Mouse (Mus musculus): ENCODE data around the gene Cnst.

Cnst gene

GRCm38 (mm10) chr1:179592143-179592542 is 46.0 kb downstream of the Cnst start:
- no peak for DNase-seq (ENCODE audit: low spot score in 2 of 2)

DNA sequence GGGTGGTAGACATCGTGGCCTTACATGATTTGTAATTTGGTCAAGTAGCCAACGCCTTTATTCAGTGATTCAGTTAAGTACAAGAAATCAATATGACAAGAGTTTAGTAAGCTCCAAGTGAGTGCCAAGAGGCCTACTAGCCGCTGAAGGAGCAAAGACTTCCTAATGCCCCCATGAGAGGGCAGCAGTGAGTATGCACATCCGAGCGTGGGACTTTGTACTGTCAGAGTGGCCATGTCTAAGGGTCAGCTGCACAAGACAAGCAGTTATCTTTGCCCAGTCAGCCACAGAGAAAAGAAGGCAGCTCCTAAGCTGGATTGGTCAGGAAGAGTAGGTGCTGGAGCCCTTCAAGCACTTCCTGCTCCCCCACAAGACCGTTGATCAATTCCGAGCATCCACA is 46.8 kb downstream of the Cnst start:
- DNase-seq (ENCODE audit: low spot score in 2 of 2) = no peak

GRCm38 (mm10) chr1:179598386-179598785 is 52.2 kb downstream of the Cnst start:
- no peak for DNase-seq (ENCODE audit: low spot score in 2 of 2)

- no peak for DNase-seq (ENCODE audit: low spot score in 2 of 2)
These were observed 58.4 kb downstream of the Cnst start for GRCm38 (mm10) chr1:179604526-179604925.

DNA sequence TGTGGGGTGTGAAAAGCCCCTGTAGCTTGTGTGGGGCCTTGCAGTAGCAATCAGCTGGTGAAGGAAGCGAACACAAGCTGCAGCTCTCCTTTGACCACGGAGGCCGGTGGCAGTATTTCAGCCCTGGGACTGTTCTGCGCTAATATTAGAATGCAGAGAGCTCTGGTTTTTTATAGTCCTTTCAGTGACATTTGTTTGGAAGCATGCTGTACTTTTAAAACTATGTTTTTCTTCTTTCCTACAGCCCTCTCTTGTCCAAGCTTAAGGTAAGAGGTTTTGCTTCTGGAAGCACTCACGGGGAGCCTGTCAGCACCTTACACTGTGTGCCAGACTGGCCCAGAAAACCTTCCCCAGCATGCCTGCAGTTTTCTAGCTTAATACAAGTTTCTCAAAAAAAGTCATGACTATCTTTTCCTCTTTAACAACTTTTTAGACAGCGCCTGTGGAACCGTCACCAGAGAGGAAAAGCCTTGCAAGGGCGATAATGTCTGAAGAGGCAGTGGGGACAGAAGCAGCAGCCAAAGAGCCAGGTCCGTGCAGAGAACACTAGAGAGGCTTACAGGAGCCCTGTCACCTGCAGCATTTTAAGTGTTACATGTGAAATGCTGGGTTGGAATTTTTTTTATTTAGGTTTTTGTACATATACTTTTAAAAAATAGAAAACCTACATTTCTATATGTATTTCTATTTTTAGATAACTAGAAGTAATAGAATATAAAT is 60.0 kb downstream of the Cnst start:
- DNase-seq (ENCODE audit: low spot score in 2 of 2) = no peak

DNA sequence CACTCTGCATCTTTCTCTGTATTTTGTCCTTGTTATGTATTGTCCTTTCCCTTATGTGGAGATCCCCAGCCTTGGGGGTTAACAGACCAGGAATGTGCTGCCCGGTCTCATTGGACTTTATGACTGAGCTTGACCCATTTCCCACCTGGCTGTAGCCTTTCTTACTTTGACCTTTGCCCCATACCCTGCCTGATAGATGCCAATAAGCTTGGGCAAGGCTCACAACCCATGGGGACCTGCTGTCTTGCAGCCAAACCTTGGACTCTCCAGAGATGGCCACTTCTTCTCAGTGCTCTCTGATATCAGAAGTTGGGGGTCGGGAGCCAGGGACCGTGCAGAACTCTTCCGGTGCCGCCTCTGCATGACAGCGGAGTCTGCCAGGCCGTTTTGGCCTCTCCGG is 62.4 kb downstream of the Cnst start:
- DNase-seq (ENCODE audit: low spot score in 2 of 2) = no peak

DNA sequence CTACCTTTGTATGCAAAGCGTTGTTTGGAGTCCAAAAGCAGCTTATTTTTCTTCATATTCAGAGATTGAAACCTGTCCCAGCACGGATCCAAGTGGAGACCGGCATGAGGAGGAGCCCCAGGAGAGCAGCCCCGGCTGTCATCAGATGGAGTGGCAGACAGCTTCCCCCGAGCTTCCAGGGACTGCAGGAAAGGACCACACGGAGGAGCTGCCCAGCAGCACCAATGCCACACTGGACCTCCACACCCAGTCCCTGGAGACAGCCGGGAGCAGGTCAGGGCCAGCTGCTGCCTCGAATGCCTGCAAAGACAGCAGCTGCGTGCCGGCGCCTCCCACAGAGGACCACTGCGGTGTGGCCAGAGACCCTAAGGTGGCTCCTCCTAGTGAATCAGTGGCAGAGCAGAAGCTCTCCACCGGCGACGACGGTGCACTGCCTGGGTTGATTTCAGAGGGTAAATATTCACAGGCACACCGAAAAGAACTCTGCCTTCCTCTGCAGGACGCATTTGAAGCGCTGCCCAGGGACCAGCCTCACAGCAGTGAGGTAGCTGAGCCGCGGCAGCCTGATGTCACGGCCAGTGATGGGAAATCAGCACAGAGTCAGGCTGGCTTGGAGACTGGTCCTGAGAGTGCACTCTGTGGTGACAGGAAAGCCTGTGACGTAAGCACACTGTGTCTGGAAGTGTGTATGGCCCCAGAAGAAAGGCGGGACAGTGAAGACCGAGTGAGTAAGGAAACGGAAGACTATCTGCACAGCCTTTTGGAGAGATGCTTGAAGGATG is 63.7 kb downstream of the Cnst start:
- DNase-seq (ENCODE audit: low spot score in 2 of 2) = no peak

GRCm38 (mm10) chr1:179611182-179611581 is 65.0 kb downstream of the Cnst start:
- DNase-seq (ENCODE audit: low spot score in 2 of 2) = no peak

DNA sequence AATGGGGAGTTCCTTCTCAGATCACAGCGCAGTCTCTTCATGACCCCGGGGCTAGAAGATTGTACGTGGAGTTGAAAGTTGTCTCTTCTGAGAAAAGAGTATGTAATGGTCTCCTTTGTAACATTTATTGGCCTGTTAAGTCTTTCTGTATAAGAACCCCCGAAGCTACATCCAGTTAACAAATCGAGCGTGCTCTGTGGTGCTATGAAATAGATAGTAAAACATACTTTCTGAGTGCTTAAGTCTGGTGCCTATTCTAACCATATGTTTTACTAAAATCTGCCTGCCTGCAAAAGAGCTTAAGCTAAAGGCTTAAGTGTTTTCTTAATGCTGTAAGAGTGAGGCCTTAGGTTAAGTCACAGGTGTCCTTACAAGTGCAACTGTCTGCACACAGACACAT is 66.2 kb downstream of the Cnst start:
- no peak for DNase-seq (ENCODE audit: low spot score in 2 of 2)

GRCm38 (mm10) chr1:179612986-179613505 is 66.9 kb downstream of the Cnst start:
- DNase-seq (ENCODE audit: low spot score in 2 of 2) = no peak

DNA sequence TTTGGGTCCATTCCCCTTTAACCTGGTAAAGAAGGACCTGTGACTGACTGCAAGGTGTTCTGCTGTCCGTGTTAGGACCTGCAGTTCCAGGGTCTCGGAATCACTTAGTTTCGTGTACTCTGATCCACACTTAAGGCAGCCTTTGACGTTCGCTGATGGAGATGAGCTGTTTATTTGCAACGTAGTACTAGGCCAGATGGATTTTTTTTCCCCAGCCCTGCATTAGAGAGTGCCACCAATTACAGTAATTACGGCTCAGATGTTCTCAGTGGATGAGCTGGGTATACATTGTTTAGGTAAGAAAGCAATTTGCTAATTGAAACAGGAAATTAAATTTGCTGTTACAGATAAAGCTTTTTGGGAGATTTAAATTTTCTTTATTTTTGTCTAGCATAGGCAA is 71.3 kb downstream of the Cnst start:
- no peak for DNase-seq (ENCODE audit: low spot score in 2 of 2)

- DNase-seq (ENCODE audit: low spot score in 2 of 2) = peak in 1 of 2 experiments; percentile 20
These were observed 76.5 kb downstream of the Cnst start for GRCm38 (mm10) chr1:179622665-179623064.

DNA sequence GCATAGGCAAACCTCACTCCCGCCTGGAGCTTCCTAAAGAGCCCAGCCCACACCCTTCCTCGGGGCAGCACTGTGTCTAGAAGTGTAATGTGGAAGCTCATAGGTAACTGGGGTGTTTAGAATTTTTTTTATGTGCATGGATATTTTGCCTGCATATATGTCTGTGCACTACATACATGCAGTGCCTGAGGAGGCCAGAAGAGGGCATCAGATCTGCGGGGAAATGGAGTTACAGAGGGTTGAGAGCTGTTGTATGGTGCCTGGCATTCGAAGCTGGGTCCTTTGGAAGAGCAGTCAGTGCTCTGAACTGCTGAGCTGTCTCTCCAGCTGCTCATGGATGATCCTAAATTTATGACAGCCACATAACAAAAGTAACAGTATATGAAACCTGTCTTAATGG is 77.5 kb downstream of the Cnst start:
- peak in 1 of 2 experiments; percentile 61 for DNase-seq (ENCODE audit: low spot score in 2 of 2)

GRCm38 (mm10) chr1:179624354-179624753 is 78.2 kb downstream of the Cnst start:
- DNase-seq (ENCODE audit: low spot score in 2 of 2) = peak in 1 of 2 experiments; percentile 43

DNA sequence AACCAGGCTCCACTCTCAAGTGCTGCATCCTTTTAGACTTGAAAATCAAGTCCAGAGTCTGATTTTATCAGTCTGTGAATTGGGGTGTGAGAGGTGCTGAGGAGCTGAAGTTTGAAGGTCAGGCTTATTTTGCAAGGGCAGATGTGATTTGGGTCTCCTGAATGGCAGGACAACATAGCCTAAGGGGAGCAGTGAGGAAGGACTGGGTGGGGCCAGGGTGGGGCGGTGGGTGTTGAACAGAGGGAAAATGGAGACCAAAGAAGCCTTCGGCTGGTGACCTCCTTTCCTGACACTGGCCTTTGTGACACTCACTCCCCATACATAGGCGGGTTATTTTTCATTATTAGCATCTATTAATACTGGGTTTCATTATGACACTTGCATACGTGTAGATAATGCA is 81.7 kb downstream of the Cnst start:
- DNase-seq (ENCODE audit: low spot score in 2 of 2) = peak in 1 of 2 experiments; percentile 7

DNA sequence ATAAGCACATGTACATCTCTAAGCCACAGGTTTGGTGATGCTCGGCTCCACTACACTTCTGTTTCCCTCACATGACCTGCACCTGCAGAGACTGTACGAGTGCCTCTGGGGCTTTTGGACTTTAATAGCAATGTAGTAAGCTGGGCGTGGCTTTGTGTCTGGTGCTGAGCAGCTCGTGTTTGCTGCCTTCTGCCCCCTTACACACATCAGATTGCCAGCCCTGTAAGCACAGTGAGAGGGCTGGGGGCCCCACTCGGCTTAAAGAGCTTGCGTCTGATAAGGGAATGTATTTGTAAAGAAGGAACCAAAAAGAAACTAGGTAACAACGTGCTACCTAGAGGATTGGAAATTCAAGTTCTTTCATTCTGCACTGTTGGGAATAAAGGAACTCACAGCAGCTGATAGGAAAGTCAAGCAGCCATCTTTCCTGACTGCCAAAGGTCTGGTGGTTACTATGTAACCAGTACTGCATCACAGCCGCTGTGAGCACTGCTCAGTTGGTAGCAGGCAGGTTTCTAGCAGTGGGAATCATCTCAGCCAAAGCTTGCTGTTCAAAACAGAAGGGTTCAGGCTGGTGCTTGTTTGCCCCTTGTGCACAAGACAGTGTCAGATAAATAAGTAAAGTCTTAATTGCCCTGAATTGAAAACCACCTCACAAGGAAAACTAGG is 82.4 kb downstream of the Cnst start:
- peak in 1 of 2 experiments; percentile 15 for DNase-seq (ENCODE audit: low spot score in 2 of 2)

DNA sequence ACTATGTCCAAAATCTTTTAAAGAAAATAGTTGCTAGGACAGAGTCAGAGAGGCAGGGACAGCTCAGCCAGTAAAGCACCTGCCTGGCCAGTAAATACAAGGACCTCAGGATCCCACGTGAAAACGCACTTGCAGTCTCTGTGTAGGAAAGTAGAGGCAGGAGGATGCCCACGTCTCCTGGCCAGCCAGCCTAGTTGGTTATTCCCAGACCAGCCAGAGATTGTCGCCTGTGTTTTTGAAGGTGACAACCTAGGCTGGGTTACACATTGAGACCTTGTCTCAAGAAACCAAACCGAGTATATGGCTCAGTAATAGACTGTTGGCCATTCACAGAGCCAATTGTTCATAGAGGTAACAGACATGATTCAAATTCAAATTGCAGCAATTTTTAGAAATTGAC is 83.1 kb downstream of the Cnst start:
- DNase-seq (ENCODE audit: low spot score in 2 of 2) = peak in 1 of 2 experiments; percentile 13

DNA sequence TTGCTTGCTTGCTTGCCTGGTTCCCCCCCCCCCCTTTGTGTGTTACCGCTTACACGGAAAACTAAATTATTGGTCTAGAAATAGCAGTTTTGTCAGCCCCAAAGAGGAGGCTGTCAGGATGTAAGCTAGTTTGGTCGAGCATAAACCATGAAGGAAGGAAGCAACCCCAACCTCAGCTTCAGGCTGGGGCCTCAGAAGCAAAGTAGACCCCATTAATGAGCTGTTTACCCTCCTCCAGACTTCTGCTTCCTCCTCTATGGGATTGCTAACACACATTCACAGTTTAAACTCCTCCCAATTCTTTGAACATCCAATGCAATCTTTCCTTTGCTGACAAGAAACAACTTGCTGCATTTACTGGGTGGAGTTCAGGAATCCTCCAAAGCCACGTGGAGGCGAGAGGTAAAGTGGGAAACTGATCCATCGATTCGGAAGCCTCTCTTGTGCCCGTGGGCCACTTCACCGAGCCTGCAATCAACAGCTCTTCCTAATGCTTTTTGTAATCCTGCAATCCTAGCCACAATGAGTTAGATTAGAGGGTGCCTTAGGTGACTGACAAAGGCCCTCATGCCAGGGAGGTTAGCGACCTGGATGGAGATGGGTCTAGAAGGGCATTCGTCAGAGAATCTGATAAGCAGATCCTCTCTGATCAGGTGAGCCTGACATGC is 86.7 kb downstream of the Cnst start:
- peak in 1 of 2 experiments; percentile 13 for DNase-seq (ENCODE audit: low spot score in 2 of 2)

DNA sequence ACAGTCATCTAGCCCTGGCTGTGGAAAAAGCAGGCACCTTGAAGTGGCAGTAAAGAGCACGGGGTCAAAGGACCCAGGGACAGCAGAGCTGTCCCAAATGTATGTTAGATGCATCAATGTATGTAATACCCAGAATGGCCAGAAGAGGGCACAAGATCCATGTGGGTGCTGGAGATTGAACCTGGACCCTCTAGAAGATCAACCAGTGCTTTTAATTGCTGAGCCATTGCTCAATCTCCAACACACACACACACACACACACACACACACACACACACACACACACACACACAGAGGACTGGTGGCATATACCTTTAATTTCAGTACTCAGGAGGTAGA is 87.2 kb downstream of the Cnst start:
- peak in 1 of 2 experiments; percentile 31 for DNase-seq (ENCODE audit: low spot score in 2 of 2)

DNA sequence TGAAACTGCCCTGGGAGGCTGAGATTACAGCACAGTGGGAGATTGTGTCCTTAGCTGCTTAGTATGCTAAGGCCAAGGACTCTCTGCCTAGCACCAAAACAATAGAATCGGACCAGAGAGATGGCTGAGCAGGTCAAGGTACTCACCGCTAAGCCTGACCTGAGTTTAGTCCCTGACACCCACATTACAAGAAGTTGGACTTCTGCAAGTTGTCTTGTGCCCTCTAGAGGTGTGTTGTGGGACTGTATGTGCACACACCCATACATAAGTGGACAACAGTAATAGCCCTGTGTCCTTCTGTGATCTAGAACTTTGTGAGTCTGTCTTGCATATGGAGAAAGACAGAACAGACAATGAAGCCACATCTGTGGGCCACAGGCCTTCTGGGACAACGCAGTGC is 88.0 kb downstream of the Cnst start:
- DNase-seq (ENCODE audit: low spot score in 2 of 2) = peak in 1 of 2 experiments; percentile 18

- peak in 1 of 2 experiments; percentile 4 for DNase-seq (ENCODE audit: low spot score in 2 of 2)
These were observed 96.6 kb downstream of the Cnst start for GRCm38 (mm10) chr1:179642726-179643125.

- peak in 1 of 2 experiments; percentile 31 for DNase-seq (ENCODE audit: low spot score in 2 of 2)
These were observed 98.0 kb downstream of the Cnst start for GRCm38 (mm10) chr1:179644151-179644550.
